Mouse (Mus musculus) frontal cortex, postnatal 10 days (tissue): ENCODE data around the gene Acot5.
"Not testable (repeated sequence)": the region's sequence is repeated elsewhere in the genome, so short reads cannot be mapped to it uniquely, and the experiment has no call there.

Experiments used
- DNase-seq, 2 experiments: peaks; one replicate each; pipeline ENCODE4 v3.0.0; 2022; ENCODE audit warnings: low spot score in 2 of 2, mixed read lengths in 1 of 2

Gene Acot5

DNA sequence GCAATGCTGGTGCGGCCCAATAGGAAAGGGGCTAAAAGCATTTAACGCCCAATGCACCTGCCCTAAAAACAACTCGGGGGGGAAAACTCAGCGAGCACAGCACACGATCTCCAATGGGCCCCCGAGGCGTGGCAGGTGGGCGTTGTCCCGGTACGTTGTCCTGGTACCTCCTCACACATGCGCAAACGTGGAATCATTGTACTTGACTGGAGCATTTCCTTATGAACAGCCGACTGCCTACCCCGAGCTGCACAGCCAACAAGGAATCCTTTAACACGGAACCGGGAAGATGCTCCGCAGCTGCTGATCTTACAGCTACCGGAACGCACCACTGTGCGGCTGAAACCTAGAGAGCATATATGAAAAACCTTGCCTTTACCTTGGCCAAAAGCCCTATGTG, 6.8 kb upstream of the Acot5 start:
- no peak for DNase-seq

DNA sequence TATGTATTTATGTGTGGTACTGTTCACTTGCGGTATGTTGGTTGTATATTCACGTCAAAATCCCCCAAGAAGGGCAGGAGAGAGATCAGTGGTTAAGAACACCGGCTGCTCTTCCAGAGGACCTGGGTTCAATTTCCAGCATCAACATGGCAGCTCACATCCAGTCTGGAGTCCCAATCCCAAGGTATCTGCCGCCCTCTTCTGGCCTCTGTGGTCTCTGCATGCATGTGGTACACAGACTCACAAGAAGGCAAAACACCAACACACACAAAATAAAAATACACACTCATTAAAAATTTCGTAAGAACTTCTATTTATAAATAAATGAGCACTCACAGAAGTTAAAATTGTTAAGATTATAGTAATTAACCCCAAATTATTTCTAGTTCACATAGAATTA, 5.9 kb upstream of the Acot5 start:
- DNase-seq = no peak

DNA sequence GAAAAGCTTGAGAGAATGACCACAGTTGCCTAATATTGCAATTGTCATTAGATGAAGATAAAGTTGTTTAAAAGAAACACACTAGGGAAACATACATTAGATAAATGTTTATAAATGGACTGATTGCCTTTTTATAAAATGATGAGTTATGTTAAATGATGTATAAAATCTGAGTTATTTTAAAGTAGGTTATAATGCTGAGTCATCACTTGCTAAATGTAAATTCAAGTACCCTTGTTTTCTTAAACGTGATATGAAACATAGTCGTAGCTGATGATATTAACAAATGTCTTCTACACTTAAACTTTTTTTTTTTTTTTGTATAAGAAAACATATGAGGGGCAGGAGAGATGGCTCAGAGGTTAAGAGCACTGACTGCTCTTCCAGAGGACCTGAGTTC, 5.3 kb upstream of the Acot5 start:
- no peak for DNase-seq

DNA sequence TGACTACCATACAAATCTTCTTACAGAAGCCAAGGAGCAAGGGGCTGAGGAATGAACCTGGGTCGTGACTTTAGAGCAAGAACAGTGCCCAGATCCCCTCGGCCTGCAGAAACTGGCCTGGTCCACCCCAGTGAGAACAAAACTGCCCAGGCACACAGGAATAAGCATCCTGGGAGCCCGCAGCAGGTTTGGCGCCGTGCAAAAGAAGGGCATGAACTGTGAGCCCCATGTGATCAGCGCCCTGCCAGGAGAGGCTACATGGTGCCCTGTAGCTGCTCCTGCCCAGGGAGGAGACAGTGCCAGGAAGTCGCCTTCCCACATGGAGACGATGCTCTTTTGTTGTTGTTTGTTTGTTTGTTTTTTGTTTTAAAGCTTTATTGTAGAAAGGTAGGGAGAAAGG, 4.5 kb upstream of the Acot5 start:
- no peak for DNase-seq

DNA sequence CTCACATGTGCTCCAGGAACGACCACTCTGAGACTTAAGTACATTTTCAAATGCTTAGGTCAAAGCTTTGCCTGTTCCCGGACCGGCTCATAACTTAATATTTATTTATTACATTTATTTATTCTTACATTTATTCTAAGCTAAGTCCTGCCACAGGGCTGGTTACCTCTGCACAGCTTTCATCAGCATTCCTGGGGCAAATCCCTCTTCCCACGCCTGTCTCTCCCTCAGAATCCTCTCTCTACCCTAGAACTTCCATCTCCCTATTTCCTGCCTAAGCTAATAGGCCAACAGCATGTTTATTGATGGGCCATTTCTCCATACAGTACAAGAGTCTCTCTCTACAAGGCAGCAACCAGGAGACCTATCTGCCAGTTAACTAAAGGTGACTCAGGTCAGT, 1.4 kb upstream of the Acot5 start:
- no peak for DNase-seq

DNA sequence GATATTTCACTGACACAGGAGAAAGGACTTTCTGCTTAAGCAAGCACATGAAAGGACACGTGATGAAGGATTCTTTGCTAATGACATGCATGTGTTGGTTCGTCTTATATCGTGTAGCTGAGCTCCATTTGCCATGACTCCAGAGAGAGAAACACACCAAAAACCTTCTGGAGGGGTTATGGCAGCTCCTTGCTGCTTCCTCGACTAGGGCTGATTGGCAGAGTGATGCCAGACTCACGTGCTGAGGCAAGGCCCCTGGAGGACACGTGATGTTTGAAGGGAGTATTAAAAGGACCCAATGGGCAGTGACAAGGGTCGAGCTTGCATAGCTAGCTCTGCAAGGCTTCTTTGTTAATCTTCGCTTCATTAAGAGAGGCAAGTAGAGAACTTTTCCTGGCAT, 829 bp upstream of the Acot5 start:
- no peak for DNase-seq

DNA sequence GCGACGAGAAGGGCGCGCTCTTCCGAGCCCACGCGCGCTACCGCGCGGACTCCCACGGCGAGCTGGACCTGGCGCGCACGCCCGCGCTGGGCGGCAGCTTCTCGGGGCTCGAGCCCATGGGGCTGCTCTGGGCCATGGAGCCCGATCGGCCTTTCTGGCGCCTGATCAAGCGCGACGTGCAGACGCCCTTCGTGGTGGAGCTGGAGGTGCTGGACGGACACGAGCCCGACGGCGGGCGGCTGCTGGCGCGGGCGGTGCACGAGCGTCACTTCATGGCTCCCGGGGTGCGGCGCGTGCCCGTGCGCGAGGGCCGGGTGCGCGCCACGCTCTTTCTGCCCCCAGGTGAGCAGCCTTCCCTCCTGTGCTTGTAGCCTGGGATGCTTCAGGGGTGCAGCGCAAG, 457 bp downstream of the Acot5 start:
- DNase-seq = peak in 1 of 2 experiments; percentile 23

DNA sequence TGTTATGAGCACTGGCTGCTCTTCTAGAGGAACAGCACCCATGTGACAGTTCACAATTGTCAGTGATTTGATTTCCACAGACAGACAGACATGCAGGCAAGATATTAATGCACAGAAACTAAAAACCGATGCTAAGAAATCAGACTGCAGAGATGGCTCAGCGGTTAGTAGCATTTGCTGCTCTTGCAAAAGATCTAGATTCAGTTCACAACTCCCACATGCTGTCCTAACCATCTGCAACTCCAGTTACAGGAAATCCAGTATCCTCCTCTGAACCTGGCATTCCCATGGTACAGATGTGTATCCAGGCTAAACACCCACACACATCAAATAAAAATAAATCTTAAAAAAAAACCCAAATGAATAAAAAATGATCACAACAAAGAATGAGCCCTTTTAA, 2.6 kb downstream of the Acot5 start:
- DNase-seq = no peak

DNA sequence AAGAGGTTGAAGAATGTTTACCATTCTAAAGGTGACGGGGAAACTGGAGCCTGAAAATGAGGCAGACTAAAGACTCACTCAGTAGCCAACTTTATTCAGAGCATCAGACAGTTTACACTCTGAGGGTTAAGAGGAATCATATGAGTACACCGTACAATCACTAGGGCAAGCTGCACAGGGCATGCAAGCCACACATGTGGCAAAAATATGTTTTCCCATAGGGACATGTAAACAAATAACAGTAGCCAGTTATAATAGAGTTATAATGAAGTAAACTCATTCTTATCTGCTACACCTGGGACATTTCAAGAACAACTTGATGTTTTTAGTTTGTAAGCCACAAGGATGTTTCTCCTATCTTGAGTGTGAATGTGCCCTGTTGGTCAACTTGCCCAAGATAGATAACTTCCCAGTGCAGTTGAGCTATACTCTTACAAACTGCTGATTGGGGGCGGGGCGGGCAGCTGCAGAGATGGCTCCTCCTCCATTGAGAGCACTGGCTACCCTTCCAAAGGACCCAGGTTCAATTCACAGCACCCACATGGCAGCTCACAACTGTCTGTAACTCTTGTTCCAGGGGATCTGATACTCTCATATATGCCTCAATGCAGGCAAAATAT, 8.4 kb downstream of the Acot5 start:
- no peak for DNase-seq

DNA sequence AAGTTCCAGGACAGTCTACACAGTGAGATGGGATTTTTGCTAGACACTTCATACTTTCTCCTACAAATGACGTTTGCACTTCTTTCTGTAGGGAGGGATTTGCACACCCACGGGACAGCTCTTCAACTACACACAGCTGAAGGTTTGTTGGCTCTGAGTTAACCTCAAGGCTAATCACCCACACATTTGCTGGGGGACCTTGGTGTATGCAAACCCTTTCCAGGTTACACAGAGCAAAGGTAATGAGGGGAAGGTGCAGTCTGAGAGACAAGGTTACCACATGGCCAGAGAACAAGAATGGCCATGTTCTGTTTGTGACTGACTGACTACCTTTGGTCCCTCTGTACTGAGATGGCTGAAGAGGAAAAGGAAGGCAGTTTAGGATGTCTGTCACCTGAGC, 14.7 kb downstream of the Acot5 start:
- no peak for DNase-seq

DNA sequence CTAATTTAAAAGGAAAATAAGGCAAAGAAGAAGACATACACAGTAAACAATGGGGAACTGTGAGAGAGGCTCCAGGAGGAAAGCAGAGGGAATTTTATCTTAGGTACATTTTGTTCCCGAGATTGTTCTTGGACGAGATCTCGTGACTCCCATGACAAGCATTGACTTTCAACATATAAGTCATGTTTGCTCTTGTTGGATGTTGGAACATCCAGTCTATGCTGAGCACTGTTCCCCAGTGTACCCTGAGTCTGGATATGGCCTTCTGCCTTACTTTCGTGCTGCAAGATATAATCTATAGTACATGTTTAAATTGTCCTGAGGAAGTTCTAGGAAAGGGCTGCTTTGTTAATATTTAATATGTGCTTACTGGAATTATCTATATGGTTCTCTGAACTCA, 15.5 kb downstream of the Acot5 start:
- DNase-seq = no peak

DNA sequence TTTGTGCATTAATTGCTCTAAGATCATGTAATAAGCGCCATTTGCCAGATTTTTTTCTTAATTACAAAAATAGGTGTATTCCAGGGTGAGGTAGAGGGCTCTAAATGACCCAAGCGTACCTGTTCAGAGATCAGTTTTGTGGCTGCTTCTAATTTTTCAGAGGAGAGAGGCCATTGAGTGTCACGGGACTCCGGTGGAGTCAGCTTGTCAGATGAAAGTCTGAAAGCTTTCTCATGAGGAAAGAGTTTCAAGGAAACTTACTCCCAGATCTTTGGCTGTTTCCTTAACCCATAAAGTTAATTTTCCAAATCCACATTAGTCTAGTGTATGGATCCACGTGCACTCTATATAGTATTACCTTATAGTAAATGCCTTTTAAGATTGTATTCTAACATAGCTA, 25.5 kb downstream of the Acot5 start:
- DNase-seq = not testable (repeated sequence)

DNA sequence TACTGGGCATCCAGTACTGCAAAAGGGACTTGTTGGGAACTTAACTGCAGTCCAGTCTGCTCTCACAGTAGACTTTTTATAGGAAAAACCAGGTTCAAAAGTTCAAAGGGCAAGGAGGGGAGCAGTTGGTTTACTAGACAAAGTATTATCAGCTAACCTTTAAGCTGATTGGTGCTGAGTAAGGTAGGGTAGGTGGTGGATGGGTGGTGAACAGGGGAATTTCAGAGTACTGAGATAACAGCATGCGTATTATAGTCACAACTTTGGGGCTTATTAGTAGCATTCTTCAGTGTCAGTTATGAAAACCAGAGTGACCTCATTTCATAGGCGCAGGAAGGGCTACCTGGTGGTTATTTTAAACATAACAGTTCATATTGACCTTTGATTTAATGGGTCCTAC, 30.5 kb downstream of the Acot5 start:
- no peak for DNase-seq

DNA sequence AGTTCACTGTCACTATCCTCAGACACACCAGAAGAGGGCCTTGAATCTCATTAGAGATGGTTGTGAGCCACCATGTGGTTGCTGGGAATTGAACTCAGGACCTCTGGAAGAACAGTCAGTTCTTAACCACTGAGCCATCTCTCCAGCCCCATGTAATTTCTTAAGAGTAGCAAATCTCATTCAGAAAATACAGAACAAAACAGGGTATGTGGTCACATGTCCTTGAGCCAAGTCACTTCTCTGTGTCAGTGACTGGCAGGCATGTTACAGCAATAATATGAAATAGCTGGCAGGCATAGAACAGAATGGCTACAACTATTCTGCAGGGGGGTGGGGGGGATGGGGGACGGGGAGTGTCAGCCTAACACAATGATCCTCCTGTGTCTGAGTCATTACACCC, 30.9 kb downstream of the Acot5 start:
- DNase-seq = no peak

DNA sequence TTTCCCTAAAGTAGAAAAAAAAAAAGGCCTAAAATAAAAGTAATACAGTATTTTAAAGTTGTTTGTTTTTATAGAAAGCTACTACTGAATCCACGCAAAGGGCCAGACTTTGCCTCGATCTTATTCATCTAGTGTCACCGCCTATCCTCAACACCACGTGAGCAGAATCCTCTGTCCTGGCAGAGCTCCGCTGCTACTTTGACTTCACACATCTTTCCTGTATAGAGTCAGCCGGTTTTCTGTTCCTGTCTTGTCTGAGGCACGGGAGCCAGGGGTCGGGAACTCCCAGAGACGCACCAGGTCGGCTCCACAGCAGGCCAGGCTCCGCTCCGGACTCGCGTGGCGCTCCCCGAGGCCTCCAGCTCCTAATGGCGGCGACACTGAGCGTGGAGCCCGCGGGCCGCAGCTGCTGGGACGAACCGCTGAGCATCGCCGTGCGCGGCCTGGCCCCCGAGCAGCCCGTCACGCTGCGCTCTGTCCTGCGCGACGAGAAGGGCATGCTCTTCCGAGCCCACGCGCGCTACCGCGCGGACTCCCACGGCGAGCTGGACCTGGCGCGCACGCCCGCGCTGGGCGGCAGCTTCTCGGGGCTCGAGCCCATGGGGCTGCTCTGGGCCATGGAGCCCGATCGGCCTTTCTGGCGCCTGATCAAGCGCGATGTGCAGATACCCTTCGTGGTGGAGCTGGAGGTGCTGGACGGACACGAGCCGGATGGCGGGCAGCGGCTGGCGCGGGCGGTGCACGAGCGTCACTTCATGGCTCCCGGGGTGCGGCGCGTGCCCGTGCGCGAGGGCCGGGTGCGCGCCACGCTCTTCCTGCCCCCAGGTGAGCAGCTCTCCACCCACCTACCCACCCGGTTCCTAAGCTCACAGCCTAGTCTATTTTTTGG, 31.7 kb downstream of the Acot5 start, which contains the start of gene Acot6:
Acot6 (plus strand) TSS at position 51 of the 889 bp plus-strand sequence.
- peak in 1 of 2 experiments; percentile 27 for DNase-seq

DNA sequence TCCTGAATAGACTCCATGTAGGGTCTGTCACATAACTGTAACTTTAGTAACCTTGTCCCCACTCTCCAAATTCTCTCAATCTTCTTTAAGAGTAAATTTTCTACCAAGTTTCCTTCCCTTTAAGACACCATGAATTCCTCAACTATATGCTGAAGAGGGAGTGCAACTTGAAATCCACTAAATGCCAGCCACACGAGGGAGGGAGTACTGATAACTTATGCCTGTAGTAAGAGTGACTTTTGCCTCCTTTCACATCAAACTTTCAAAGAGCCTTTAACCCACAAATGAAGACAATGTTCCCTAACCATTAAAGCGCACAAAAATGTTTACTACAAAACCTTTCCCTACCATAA, 32.3 kb downstream of the Acot5 start:
- DNase-seq = no peak

DNA sequence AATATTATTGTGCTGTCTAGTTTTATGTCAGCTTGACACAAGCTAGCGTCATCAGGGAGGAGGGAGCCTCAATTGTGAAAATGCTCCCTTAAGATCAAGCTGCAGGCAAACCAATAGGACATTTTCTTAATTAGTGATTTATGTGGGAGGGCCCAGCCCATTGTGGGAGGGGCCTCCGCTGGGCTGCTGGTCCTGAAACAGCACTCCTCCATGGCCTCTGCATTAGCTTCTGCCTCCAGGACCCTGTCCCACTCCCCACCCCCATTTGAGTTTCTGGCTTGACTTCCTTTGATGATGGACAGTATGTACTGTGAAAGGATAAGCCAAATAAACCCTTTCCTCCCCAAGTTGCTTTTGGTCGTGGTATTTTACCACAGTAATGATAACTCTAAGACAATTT, 37.9 kb downstream of the Acot5 start:
- DNase-seq = no peak

DNA sequence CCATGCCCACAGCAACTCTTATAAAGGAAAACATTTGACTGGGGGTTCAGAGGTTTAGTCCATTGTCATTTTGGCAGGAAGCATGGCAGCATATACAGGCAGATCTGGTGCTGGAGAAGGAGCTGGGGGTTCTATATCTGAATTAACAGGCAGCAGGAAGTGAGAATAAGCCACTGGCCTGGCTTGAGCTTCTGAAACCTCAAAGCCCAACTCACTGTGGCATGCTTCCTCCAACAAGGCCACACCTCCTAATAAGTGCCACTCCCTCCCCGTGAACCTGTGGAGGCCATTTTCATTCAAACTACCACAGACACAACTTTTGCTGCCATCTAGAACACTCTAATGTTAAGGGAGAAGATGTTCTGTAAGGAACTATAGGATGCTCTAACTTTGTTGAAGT, 38.6 kb downstream of the Acot5 start:
- no peak for DNase-seq

DNA sequence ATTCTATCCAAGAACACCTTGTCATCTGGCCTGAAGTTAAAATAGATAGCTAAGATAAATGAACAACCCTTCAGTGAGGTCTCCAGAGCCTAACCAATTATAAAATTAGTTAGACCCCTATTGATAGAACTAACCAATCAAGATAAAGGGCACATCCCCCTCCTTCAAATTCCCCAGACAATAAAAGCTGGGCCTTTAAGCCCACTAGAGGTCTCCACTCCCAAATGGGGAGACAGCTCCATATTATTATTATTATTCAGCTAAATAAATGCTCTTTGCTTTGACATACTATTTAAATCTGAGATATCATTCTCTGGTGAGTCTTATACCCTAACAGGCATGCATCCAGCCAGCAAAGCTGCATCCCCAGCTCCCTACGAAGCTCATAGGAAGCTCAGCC, 40.8 kb downstream of the Acot5 start:
- no peak for DNase-seq

DNA sequence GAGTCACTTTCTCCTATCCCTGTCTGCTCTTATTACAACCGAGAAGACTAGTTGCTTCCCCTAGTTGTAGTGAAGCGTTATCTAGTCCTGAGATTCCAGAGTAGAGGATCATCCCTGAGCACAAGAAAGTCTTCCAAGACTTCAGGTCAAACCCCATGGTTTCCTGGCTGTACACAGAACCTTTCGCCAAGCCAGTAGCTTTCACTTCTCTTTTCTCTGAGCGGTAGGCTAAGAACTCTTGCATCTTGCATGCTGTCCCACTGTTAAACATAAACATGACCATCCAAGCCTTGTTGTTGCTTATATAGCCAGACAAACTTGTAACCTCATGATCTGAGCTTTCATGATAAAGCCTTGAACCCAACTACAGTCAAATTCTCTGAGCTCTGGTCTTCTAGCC, 41.7 kb downstream of the Acot5 start:
- no peak for DNase-seq

DNA sequence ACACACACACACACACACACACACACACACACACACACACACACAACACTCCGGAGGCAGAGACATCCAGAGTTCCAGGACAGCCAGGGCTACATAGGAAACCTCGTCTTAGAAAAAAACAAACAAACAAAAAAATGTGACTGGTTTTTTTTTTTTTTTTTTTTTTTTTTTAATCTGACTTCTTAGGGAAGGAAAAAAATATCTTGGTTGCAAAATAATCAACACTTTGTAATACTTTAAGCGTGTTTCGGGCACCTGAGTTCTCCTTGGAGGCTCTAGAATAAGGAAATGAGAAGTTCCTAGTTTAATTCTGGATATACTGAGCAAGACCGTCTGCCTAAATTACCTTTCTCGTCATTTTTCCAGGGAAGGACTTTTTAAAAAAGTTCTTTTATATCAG, 44.6 kb downstream of the Acot5 start:
- no peak for DNase-seq

DNA sequence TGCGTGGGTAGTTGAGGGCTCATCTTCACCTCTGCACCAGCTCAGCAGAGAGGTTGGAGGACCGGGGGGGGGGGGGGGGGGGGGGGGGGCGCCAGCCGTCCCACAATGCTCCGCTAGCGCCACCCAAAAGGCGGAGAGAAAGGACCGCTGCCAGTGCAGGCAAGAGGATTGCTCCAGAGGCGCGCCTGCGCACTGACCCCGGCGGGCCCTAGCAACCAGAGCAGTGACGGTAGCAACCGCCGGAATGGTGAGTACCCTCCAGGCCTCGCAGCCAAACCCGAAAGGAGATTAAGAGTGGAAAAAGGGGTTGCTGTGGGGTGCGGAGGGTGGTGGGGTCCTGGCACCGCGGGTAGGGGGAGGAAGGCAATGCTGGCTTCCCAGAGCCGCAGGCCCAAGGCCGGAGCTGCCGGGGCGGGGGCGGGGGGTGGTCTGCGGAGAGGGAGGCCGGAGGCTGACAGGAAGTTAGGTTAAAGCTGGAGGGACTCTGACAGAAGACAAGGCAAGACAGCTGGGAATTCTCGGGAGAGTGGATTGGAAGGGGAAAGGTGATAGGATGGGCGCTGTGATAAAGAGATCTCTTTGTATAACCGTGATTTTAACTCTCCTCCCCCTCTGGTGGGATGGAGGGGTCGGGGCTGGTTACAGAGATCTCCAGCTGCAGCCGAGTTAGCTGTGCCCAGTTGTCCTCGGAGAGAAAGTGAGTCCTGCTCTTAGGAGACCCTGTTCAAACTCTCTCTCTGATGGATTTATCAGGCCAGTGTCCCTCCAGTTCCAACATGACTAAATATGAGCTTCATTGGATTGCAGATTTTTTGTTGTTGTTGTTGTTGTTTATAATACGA, 45.2 kb downstream of the Acot5 start, which contains the start of gene Dnal1:
Dnal1 (plus strand) TSS at position 214 of the 842 bp plus-strand sequence.
- peak; percentile 78 to 87 for DNase-seq
